Mouse (Mus musculus) stomach, embryonic 16.5 days (tissue): ENCODE results near the gene Ppp1r3c. TPM values are rescaled to one million over a fixed set of nuclear protein-coding genes. Genes with fewer than 3 reads are reported as not detected.

ENCODE experiments used
- ATAC-seq: fragments of 200-750 bp; cut with Nextera tagmentation; 2 replicates; pipeline ENCODE4 v1.8.0; 2017; ENCODE audit warnings: moderate number of reproducible peaks, moderate TSS enrichment; ENCODE audit not compliant: insufficient read depth, low FRiP score
- H3K27ac ChIP-seq: fragments of 300-500 bp; sonication (generic); 2 replicates; pipeline ENCODE4 v1.5.1; 2014; ENCODE audit warnings: low read length
- H3K27me3 ChIP-seq: fragments of 300-500 bp; sonication (generic); 2 replicates; pipeline ENCODE4 v1.6.1; 2014; ENCODE audit warnings: low read length, control low read depth, mixed read lengths; ENCODE audit not compliant: control insufficient read depth, insufficient read depth
- H3K36me3 ChIP-seq: fragments of 300-500 bp; sonication (generic); 2 replicates; pipeline ENCODE4 v1.6.1; 2014; ENCODE audit warnings: low read length; ENCODE audit not compliant: control insufficient read depth, insufficient read depth
- H3K4me1 ChIP-seq: fragments of 300-500 bp; sonication (generic); 2 replicates; pipeline ENCODE4 v1.6.1; 2014; ENCODE audit warnings: low read length, control low read depth, mixed read lengths; ENCODE audit not compliant: control insufficient read depth, insufficient read depth
- H3K4me2 ChIP-seq: fragments of 300-500 bp; sonication (generic); 2 replicates; pipeline ENCODE4 v1.6.1; 2014; ENCODE audit warnings: low read depth, low read length, mixed read lengths
- H3K4me3 ChIP-seq: fragments of 300-500 bp; sonication (generic); replicated peaks from 2 replicates; pipeline ENCODE4 v1.5.1; 2014; ENCODE audit warnings: mild to moderate bottlenecking, low read length
- H3K9ac ChIP-seq: fragments of 300-500 bp; sonication (generic); 2 replicates; pipeline ENCODE4 v1.6.1; 2014; ENCODE audit warnings: low read length
- H3K9me3 ChIP-seq: fragments of 300-500 bp; sonication (generic); replicated peaks from 2 replicates; pipeline ENCODE4 v1.6.1; 2016; ENCODE audit warnings: low read length, control low read depth; ENCODE audit not compliant: control insufficient read depth
- WGBS: fragments of 180-500 bp; shearing (Covaris S2); extraction: QIAGEN DNeasy Blood & Tissue Kit; methylation state at CpG from one replicate; pipeline ENCODE4 v1.1.7; 2014; 5-methylcytosine and 5-hydroxymethylcytosine counted together
- polyA plus RNA-seq: library from polyadenylated mRNA; unstranded; fragments of >200 nt; fragmentation: Nextera tagmentation; extraction: Ambion mirVana; gene quantifications from 2 replicates; pipeline ENCODE4 v1.2.1, GENCODE M21; 2015

Gene Ppp1r3c
- polyA plus RNA-seq: 26.1 and 29.0 TPM in 2 replicates

GRCm38 (mm10) chr19:36736537-36736936 lies at the start of gene Ppp1r3c:
Ppp1r3c (minus strand) TSS chr19:36736653.
- WGBS: under 1% methylated on average over 33 of the region's 33 CpGs
- ATAC-seq: peak; percentile 100
- H3K27me3 ChIP-seq: no peaks in the 10 kb centered on the region
- H3K4me1 ChIP-seq: peaks cover 13% of the 10 kb centered on the region
- peak within 1 kb of the TSS; percentile 70 for H3K4me3 ChIP-seq
- no peaks in the 10 kb centered on the region for H3K9me3 ChIP-seq
- H3K27ac ChIP-seq: peak within 1 kb of the TSS; percentile 98
- H3K4me2 ChIP-seq: peak within 1 kb of the TSS; percentile 53
- peak within 1 kb of the TSS; percentile 82 for H3K9ac ChIP-seq
- peaks cover 20% of the 10 kb centered on the region; the same call in 1 of the 2 replicates for H3K36me3 ChIP-seq

- Histone ChIP-seq H3K9ac (no peak overlapping the region), H3K4me1 (no peaks in the 10 kb centered on the region), H3K27ac (no peak overlapping the region), H3K4me2 (no peak overlapping the region), H3K9me3 (no peaks in the 10 kb centered on the region), H3K36me3 (no peaks in the 10 kb centered on the region), H3K4me3 (no peak overlapping the region), H3K27me3 (no peaks in the 10 kb centered on the region)
- no peak for ATAC-seq
- WGBS: 83% methylated on average over 6 of the region's 6 CpGs
Measured at GRCm38 (mm10) chr19:36783179-36783578, 46.7 kb upstream of the Ppp1r3c start.

- no peaks in the 10 kb centered on the region for H3K36me3 ChIP-seq
- no peak overlapping the region for H3K27ac ChIP-seq
- no peaks in the 10 kb centered on the region for H3K27me3 ChIP-seq
- no peaks in the 10 kb centered on the region for H3K4me1 ChIP-seq
- H3K9ac ChIP-seq: no peak overlapping the region
- H3K4me2 ChIP-seq: no peak overlapping the region
- no peak for ATAC-seq
- no peak overlapping the region for H3K4me3 ChIP-seq
- no peaks in the 10 kb centered on the region for H3K9me3 ChIP-seq
- WGBS: 76% methylated on average over 3 of the region's 3 CpGs
Measured at GRCm38 (mm10) chr19:36782591-36782990, 46.1 kb upstream of the Ppp1r3c start.

GRCm38 (mm10) chr19:36781996-36782395 lies 45.5 kb upstream of the Ppp1r3c start:
- WGBS: 69% methylated on average over 3 of the region's 3 CpGs
- H3K27ac ChIP-seq: no peak overlapping the region
- no peaks in the 10 kb centered on the region for H3K4me1 ChIP-seq
- H3K36me3 ChIP-seq: no peaks in the 10 kb centered on the region
- H3K4me3 ChIP-seq: no peak overlapping the region
- H3K9me3 ChIP-seq: no peaks in the 10 kb centered on the region
- H3K9ac ChIP-seq: no peak overlapping the region
- H3K4me2 ChIP-seq: no peak overlapping the region
- ATAC-seq: no peak
- H3K27me3 ChIP-seq: no peaks in the 10 kb centered on the region

- no peak for ATAC-seq
- Histone ChIP-seq H3K4me2 (no peak overlapping the region), H3K27me3 (no peaks in the 10 kb centered on the region), H3K4me3 (no peak overlapping the region), H3K27ac (no peak overlapping the region), H3K9ac (no peak overlapping the region), H3K4me1 (no peaks in the 10 kb centered on the region), H3K36me3 (no peaks in the 10 kb centered on the region), H3K9me3 (no peaks in the 10 kb centered on the region)
- 54% methylated on average over 1 of the region's 1 CpGs for WGBS
Measured at GRCm38 (mm10) chr19:36780375-36780774, 43.9 kb upstream of the Ppp1r3c start.

- Histone ChIP-seq H3K36me3 (no peaks in the 10 kb centered on the region), H3K4me2 (no peak overlapping the region), H3K9ac (no peak overlapping the region), H3K4me3 (no peak overlapping the region), H3K4me1 (no peaks in the 10 kb centered on the region), H3K27ac (no peak overlapping the region), H3K9me3 (no peaks in the 10 kb centered on the region), H3K27me3 (no peaks in the 10 kb centered on the region)
- no peak for ATAC-seq
- WGBS: 54% methylated on average over 3 of the region's 3 CpGs
Measured at GRCm38 (mm10) chr19:36779765-36780164, 43.3 kb upstream of the Ppp1r3c start.

- no peak overlapping the region for H3K4me3 ChIP-seq
- H3K27me3 ChIP-seq: no peaks in the 10 kb centered on the region
- ATAC-seq: no peak
- no peak overlapping the region for H3K4me2 ChIP-seq
- no peak overlapping the region for H3K27ac ChIP-seq
- no peak overlapping the region for H3K9ac ChIP-seq
- 91% methylated on average over 8 of the region's 8 CpGs for WGBS
- H3K4me1 ChIP-seq: no peaks in the 10 kb centered on the region
- H3K9me3 ChIP-seq: no peaks in the 10 kb centered on the region
- no peaks in the 10 kb centered on the region for H3K36me3 ChIP-seq
Measured at GRCm38 (mm10) chr19:36775531-36775930, 39.1 kb upstream of the Ppp1r3c start.

GRCm38 (mm10) chr19:36773716-36774459 lies 37.4 kb upstream of the Ppp1r3c start:
- Histone ChIP-seq H3K4me2 (no peak overlapping the region), H3K4me3 (no peak overlapping the region), H3K9me3 (no peaks in the 10 kb centered on the region), H3K4me1 (no peaks in the 10 kb centered on the region), H3K36me3 (no peaks in the 10 kb centered on the region), H3K27ac (no peak overlapping the region), H3K9ac (no peak overlapping the region), H3K27me3 (no peaks in the 10 kb centered on the region)
- 89% methylated on average over 8 of the region's 8 CpGs for WGBS
- no peak for ATAC-seq

- Histone ChIP-seq H3K9me3 (no peaks in the 10 kb centered on the region), H3K4me1 (no peaks in the 10 kb centered on the region), H3K4me2 (no peak overlapping the region), H3K4me3 (no peak overlapping the region), H3K9ac (no peak overlapping the region), H3K27me3 (no peaks in the 10 kb centered on the region), H3K36me3 (no peaks in the 10 kb centered on the region), H3K27ac (no peak overlapping the region)
- 60% methylated on average over 8 of the region's 8 CpGs for WGBS
- no peak for ATAC-seq
Measured at GRCm38 (mm10) chr19:36768084-36768483, 31.6 kb upstream of the Ppp1r3c start.
